Mouse (Mus musculus): Measurements from ENCODE around the gene Sema3f. TPM values are rescaled to one million over a fixed set of nuclear protein-coding genes. Genes with fewer than 3 reads are reported as not detected.

Sema3f gene
- polyA plus RNA-seq, 1 experiment = 9.9 TPM

DNA sequence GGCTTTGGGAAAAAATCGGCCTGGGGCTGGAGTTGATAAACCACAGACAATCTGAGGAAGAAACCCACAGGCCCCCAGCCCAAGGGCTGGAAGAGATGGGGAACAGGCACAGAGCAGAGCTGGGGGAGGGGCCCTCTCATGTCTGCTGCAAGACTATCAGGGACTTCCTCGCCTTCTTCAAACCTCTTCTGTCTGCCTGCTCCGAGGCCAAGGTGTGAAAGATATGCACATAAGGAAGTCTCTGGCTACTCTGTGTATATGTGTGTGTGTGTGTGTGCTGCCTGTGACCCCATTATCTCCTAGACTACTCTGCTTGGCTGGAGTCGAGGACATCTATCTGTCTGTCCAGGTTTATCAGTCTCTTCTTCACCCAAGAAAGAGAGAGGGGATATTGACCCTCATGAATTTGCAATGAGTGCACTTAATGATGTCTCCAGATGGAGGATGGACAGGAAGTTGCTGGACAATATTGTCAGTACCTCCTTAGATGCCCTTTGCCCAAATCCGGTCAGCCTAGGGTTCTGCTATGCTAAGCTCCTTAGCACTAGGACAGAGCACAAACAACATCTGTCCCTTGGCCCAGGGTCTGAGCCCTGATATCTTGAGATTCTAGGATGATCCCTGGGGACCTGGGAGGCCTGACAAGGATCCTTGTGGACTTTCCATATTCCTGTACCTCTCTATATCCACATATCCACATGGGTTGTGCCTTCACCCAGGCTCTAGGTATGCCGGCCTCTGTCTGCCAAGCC, 18.8 kb upstream of the Sema3f start:
- Histone ChIP-seq H3K27ac (ENCODE audit: control insufficient read depth, insufficient read depth, low read depth, low read length) (no peak overlapping the region), H3K4me3 (ENCODE audit: control insufficient read depth, low read depth, low read length) (no peak overlapping the region), H3K36me3 (ENCODE audit: control insufficient read depth, insufficient read depth, low read length) (no peaks in the 10 kb centered on the region), H3K27me3 (ENCODE audit: control insufficient read depth, insufficient read depth, low read length) (no peaks in the 10 kb centered on the region), H3K4me1 (ENCODE audit: control insufficient read depth, insufficient read depth, low read length) (peaks cover 4% of the 10 kb centered on the region)
- TF ChIP-seq CTCF (IDR thresholded peaks at IDR 0.05; ENCODE audit: control insufficient read depth, insufficient read depth, insufficient replicate concordance, low read depth, low read length) (no peak), POLR2A (IDR thresholded peaks at IDR 0.05; ENCODE audit: control insufficient read depth, low read depth, low read length) (no peak)

DNA sequence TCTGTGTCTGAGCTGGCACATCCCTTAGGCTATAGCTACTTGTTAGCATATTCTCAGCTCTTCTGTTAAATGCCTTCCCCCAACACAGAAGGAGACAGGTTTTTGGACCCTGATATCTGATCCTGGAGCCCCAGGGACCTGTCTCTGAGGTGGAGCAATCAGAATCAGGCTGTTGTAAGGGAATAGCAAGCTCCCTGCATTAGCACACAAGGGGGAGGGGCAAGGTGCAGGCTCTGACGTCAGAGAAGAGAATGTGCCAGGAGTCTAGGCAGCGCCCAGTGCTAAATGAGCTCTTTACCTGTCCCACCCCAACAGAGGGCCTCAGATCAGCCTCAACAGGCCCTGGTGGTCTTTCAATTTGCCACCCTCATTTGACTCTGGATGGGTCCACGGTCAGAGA, 16.8 kb upstream of the Sema3f start:
- no peaks in the 10 kb centered on the region for H3K27me3 ChIP-seq (ENCODE audit: control insufficient read depth, insufficient read depth, low read length)
- no peaks in the 10 kb centered on the region for H3K36me3 ChIP-seq (ENCODE audit: control insufficient read depth, insufficient read depth, low read length)
- no peak for TF ChIP-seq CTCF (IDR thresholded peaks at IDR 0.05; ENCODE audit: control insufficient read depth, insufficient read depth, insufficient replicate concordance, low read depth, low read length)
- TF ChIP-seq POLR2A (IDR thresholded peaks at IDR 0.05; ENCODE audit: control insufficient read depth, low read depth, low read length) = no peak
- no peak overlapping the region for H3K27ac ChIP-seq (ENCODE audit: control insufficient read depth, insufficient read depth, low read depth, low read length)
- H3K4me3 ChIP-seq (ENCODE audit: control insufficient read depth, low read depth, low read length) = no peak overlapping the region
- peaks cover 9% of the 10 kb centered on the region for H3K4me1 ChIP-seq (ENCODE audit: control insufficient read depth, insufficient read depth, low read length)

DNA sequence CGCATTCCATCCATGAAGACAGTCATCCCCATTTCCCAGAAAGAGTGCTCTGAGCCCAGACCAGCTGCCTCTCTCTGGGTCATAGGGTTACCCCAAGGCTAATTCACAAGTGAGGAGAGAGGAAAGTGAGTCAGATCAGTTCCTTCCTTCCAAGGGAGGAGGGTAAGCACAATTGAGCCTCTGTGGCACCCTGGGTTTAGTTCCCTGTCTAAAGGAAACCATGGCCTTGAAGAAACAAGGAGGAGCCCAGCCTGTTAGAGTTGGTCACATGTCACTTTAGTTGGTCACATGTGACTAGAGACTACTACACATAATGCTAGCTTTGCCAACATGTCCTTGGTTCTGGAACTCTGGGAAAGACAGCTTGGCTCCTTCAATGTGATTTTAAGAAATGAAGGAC, 14.5 kb upstream of the Sema3f start:
- Histone ChIP-seq H3K4me3 (ENCODE audit: control insufficient read depth, low read depth, low read length) (no peak overlapping the region), H3K27ac (ENCODE audit: control insufficient read depth, insufficient read depth, low read depth, low read length) (no peak overlapping the region), H3K27me3 (ENCODE audit: control insufficient read depth, insufficient read depth, low read length) (no peaks in the 10 kb centered on the region), H3K4me1 (ENCODE audit: control insufficient read depth, insufficient read depth, low read length) (peaks cover 9% of the 10 kb centered on the region), H3K36me3 (ENCODE audit: control insufficient read depth, insufficient read depth, low read length) (no peaks in the 10 kb centered on the region)
- no peak for TF ChIP-seq CTCF (IDR thresholded peaks at IDR 0.05; ENCODE audit: control insufficient read depth, insufficient read depth, insufficient replicate concordance, low read depth, low read length)
- TF ChIP-seq POLR2A (IDR thresholded peaks at IDR 0.05; ENCODE audit: control insufficient read depth, low read depth, low read length) = no peak

DNA sequence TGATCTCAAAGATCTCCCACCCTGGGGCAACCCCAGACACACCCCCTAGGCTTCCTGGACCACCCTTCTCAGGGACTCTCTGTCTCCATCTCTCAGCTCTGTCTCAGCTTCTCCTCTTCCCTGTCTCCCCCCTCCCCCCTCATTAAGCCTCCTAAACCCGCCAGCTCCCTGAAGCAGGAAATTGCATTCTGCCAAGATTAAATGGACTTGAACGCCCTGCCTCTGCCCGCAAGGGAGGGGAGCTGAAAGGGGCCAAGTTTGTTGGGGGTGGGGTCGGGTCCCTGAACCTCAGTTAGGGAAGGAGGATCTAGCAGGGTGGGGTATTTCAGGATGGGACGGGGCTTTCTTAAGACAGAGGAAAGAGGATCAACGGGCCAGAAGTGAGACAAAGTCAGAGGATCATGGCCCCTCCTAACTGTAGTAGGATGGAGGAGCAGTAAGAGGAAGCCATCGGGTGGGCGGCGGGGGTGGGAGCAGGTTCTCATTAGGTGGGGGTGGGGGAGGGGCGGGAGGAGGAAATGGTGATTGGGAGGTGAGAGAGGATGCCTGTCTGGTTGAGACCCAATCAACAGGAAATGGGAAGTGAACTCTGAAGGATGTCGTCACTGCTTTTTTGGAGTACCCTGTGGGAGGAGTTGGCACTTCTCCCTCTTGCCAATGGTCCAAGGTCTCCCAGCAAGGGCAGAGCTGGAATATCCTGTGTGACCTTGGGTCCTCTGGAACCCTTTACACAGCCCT, 13.7 kb upstream of the Sema3f start:
- no peaks in the 10 kb centered on the region for H3K36me3 ChIP-seq (ENCODE audit: control insufficient read depth, insufficient read depth, low read length)
- H3K27ac ChIP-seq (ENCODE audit: control insufficient read depth, insufficient read depth, low read depth, low read length) = no peak overlapping the region
- H3K27me3 ChIP-seq (ENCODE audit: control insufficient read depth, insufficient read depth, low read length) = no peaks in the 10 kb centered on the region
- no peak overlapping the region for H3K4me3 ChIP-seq (ENCODE audit: control insufficient read depth, low read depth, low read length)
- H3K4me1 ChIP-seq (ENCODE audit: control insufficient read depth, insufficient read depth, low read length) = peaks cover 7% of the 10 kb centered on the region
- no peak for TF ChIP-seq POLR2A (IDR thresholded peaks at IDR 0.05; ENCODE audit: control insufficient read depth, low read depth, low read length)
- TF ChIP-seq CTCF (IDR thresholded peaks at IDR 0.05; ENCODE audit: control insufficient read depth, insufficient read depth, insufficient replicate concordance, low read depth, low read length) = no peak

- Histone ChIP-seq H3K27ac (ENCODE audit: control insufficient read depth, insufficient read depth, low read depth, low read length) (no peak overlapping the region), H3K27me3 (ENCODE audit: control insufficient read depth, insufficient read depth, low read length) (no peaks in the 10 kb centered on the region), H3K36me3 (ENCODE audit: control insufficient read depth, insufficient read depth, low read length) (no peaks in the 10 kb centered on the region), H3K4me3 (ENCODE audit: control insufficient read depth, low read depth, low read length) (no peak overlapping the region), H3K4me1 (ENCODE audit: control insufficient read depth, insufficient read depth, low read length) (peaks cover 7% of the 10 kb centered on the region)
- no peak for TF ChIP-seq POLR2A (IDR thresholded peaks at IDR 0.05; ENCODE audit: control insufficient read depth, low read depth, low read length)
- no peak for TF ChIP-seq CTCF (IDR thresholded peaks at IDR 0.05; ENCODE audit: control insufficient read depth, insufficient read depth, insufficient replicate concordance, low read depth, low read length)
Measured at GRCm38 (mm10) chr9:107723292-107723691, 13.0 kb upstream of the Sema3f start.

- H3K4me1 ChIP-seq (ENCODE audit: control insufficient read depth, insufficient read depth, low read length) = peaks cover 12% of the 10 kb centered on the region
- H3K4me3 ChIP-seq (ENCODE audit: control insufficient read depth, low read depth, low read length) = no peak overlapping the region
- no peaks in the 10 kb centered on the region for H3K27me3 ChIP-seq (ENCODE audit: control insufficient read depth, insufficient read depth, low read length)
- TF ChIP-seq POLR2A (IDR thresholded peaks at IDR 0.05; ENCODE audit: control insufficient read depth, low read depth, low read length) (no peak), CTCF (IDR thresholded peaks at IDR 0.05; ENCODE audit: control insufficient read depth, insufficient read depth, insufficient replicate concordance, low read depth, low read length) (no peak)
- H3K36me3 ChIP-seq (ENCODE audit: control insufficient read depth, insufficient read depth, low read length) = no peaks in the 10 kb centered on the region
- no peak overlapping the region for H3K27ac ChIP-seq (ENCODE audit: control insufficient read depth, insufficient read depth, low read depth, low read length)
Measured at GRCm38 (mm10) chr9:107718781-107719540, 8.7 kb upstream of the Sema3f start.

DNA sequence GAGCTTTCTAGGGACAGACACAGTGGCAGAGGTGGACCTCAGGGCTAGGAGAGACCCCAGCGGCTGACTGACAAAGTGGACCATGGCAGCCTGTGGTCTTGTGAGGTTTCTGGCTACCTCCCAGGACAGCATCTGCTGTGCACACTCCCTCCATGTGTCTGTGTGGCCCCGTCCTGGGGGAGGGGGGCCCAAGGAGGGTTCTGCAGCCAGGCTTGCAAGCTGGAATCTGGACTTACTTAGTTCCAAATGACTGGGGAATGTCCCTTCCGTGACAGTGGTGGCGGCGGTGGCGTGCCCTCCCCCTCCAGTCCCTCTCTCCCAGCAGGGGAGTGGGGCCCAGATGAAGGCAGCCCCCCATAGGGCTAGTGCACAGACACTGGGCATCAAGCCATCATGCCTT, 6.7 kb upstream of the Sema3f start:
- peaks cover 7% of the 10 kb centered on the region for H3K4me1 ChIP-seq (ENCODE audit: control insufficient read depth, insufficient read depth, low read length)
- H3K36me3 ChIP-seq (ENCODE audit: control insufficient read depth, insufficient read depth, low read length) = no peaks in the 10 kb centered on the region
- H3K27me3 ChIP-seq (ENCODE audit: control insufficient read depth, insufficient read depth, low read length) = no peaks in the 10 kb centered on the region
- no peak for TF ChIP-seq POLR2A (IDR thresholded peaks at IDR 0.05; ENCODE audit: control insufficient read depth, low read depth, low read length)
- TF ChIP-seq CTCF (IDR thresholded peaks at IDR 0.05; ENCODE audit: control insufficient read depth, insufficient read depth, insufficient replicate concordance, low read depth, low read length) = no peak
- H3K4me3 ChIP-seq (ENCODE audit: control insufficient read depth, low read depth, low read length) = peak overlapping the region; percentile 84
- no peak overlapping the region for H3K27ac ChIP-seq (ENCODE audit: control insufficient read depth, insufficient read depth, low read depth, low read length)
